Mouse (Mus musculus): Measurements from ENCODE around the gene Dnmbp. TPM values are rescaled to one million over a fixed set of nuclear protein-coding genes. Genes with fewer than 3 reads are reported as not detected.

Gene Dnmbp
- polyA plus RNA-seq, 2 experiments: 1.3 to 2.2 TPM

GRCm38 (mm10) chr19:43847966-43848365, 92.0 kb downstream of the Dnmbp start:
- Histone ChIP-seq H3K36me3 (replicated peaks; ENCODE audit: control insufficient read depth, insufficient read depth, low read depth) (no peaks in the 10 kb centered on the region), H3K4me3 (ENCODE audit: insufficient read depth in 1 of 2, low read depth in 2 of 2, low read length in 2 of 2) (no peak overlapping the region), H3K27me3 (ENCODE audit: control insufficient read depth, insufficient read depth, low read length) (no peaks in the 10 kb centered on the region), H3K27ac (no peak overlapping the region), H3K4me1 (replicated peaks; ENCODE audit: control insufficient read depth in 2 of 2, insufficient read depth in 2 of 2, low read length in 1 of 2) (peaks cover 0 to 5% of the 10 kb centered on the region in 2 experiments; a peak in 1 of 4 replicates), H3K4me2 (ENCODE audit: low read depth) (no peak overlapping the region), H3K9ac (replicated peaks) (no peak overlapping the region), H3K9me3 (ENCODE audit: control insufficient read depth, low read length) (no peaks in the 10 kb centered on the region)
- DNase-seq (ENCODE audit: low read depth in 3 of 3, low spot score in 3 of 3): no peak
- WGBS (ENCODE audit: insufficient replicate concordance): 79% methylated on average over 15 of the region's 15 CpGs
- no peak for TF ChIP-seq EP300 (IDR thresholded peaks at IDR 0.05; ENCODE audit: low read depth)
- TF ChIP-seq CTCF (IDR thresholded peaks at IDR 0.05; ENCODE audit: low read depth): no peak
- ATAC-seq (ENCODE audit: insufficient read depth): no peak

- ATAC-seq (ENCODE audit: insufficient read depth) (no peak), DNase-seq (ENCODE audit: low read depth in 3 of 3, low spot score in 3 of 3) (no peak)
- TF ChIP-seq EP300 (IDR thresholded peaks at IDR 0.05; ENCODE audit: low read depth): no peak
- TF ChIP-seq CTCF (IDR thresholded peaks at IDR 0.05; ENCODE audit: low read depth): no peak
- Histone ChIP-seq H3K9ac (replicated peaks) (no peak overlapping the region), H3K27ac (no peak overlapping the region), H3K4me3 (ENCODE audit: insufficient read depth in 1 of 2, low read depth in 2 of 2, low read length in 2 of 2) (no peak overlapping the region), H3K36me3 (replicated peaks; ENCODE audit: control insufficient read depth, insufficient read depth, low read depth) (no peaks in the 10 kb centered on the region), H3K4me1 (replicated peaks; ENCODE audit: control insufficient read depth in 2 of 2, insufficient read depth in 2 of 2, low read length in 1 of 2) (peaks cover 0 to 5% of the 10 kb centered on the region in 2 experiments; a peak in 1 of 4 replicates), H3K9me3 (ENCODE audit: control insufficient read depth, low read length) (no peaks in the 10 kb centered on the region), H3K4me2 (ENCODE audit: low read depth) (no peak overlapping the region), H3K27me3 (ENCODE audit: control insufficient read depth, insufficient read depth, low read length) (no peaks in the 10 kb centered on the region)
- WGBS (ENCODE audit: insufficient replicate concordance): 81% methylated on average over 15 of the region's 15 CpGs
Measured at GRCm38 (mm10) chr19:43847056-43847455, 92.9 kb downstream of the Dnmbp start.

- no peak for TF ChIP-seq CTCF (IDR thresholded peaks at IDR 0.05; ENCODE audit: low read depth)
- TF ChIP-seq EP300 (IDR thresholded peaks at IDR 0.05; ENCODE audit: low read depth): no peak
- H3K4me2 ChIP-seq (ENCODE audit: low read depth): no peak overlapping the region
- no peak overlapping the region for H3K27ac ChIP-seq
- no peak overlapping the region for H3K9ac ChIP-seq (replicated peaks)
- H3K36me3 ChIP-seq (replicated peaks; ENCODE audit: control insufficient read depth, insufficient read depth, low read depth): no peaks in the 10 kb centered on the region
- peaks cover 0 to 5% of the 10 kb centered on the region in 2 experiments; a peak in 1 of 4 replicates for H3K4me1 ChIP-seq (replicated peaks; ENCODE audit: control insufficient read depth in 2 of 2, insufficient read depth in 2 of 2, low read length in 1 of 2)
- DNase-seq (ENCODE audit: low read depth in 3 of 3, low spot score in 3 of 3) (no peak), ATAC-seq (ENCODE audit: insufficient read depth) (no peak)
- 48% methylated on average over 7 of the region's 7 CpGs for WGBS (ENCODE audit: insufficient replicate concordance)
- H3K9me3 ChIP-seq (ENCODE audit: control insufficient read depth, low read length): no peaks in the 10 kb centered on the region
- no peaks in the 10 kb centered on the region for H3K27me3 ChIP-seq (ENCODE audit: control insufficient read depth, insufficient read depth, low read length)
- H3K4me3 ChIP-seq (ENCODE audit: insufficient read depth in 1 of 2, low read depth in 2 of 2, low read length in 2 of 2): no peak overlapping the region
Measured at GRCm38 (mm10) chr19:43845331-43845908, 94.6 kb downstream of the Dnmbp start.

GRCm38 (mm10) chr19:43843184-43843583, 96.8 kb downstream of the Dnmbp start:
- Histone ChIP-seq H3K4me3 (ENCODE audit: insufficient read depth in 1 of 2, low read depth in 2 of 2, low read length in 2 of 2) (no peak overlapping the region), H3K27ac (no peak overlapping the region), H3K4me2 (ENCODE audit: low read depth) (no peak overlapping the region), H3K9me3 (ENCODE audit: control insufficient read depth, low read length) (no peaks in the 10 kb centered on the region), H3K27me3 (ENCODE audit: control insufficient read depth, insufficient read depth, low read length) (no peaks in the 10 kb centered on the region), H3K4me1 (replicated peaks; ENCODE audit: control insufficient read depth in 2 of 2, insufficient read depth in 2 of 2, low read length in 1 of 2) (peaks cover 0 to 5% of the 10 kb centered on the region in 2 experiments; a peak in 1 of 4 replicates), H3K9ac (replicated peaks) (no peak overlapping the region), H3K36me3 (replicated peaks; ENCODE audit: control insufficient read depth, insufficient read depth, low read depth) (no peaks in the 10 kb centered on the region)
- ATAC-seq (ENCODE audit: insufficient read depth) (no peak), DNase-seq (ENCODE audit: low read depth in 3 of 3, low spot score in 3 of 3) (no peak)
- TF ChIP-seq EP300 (IDR thresholded peaks at IDR 0.05; ENCODE audit: low read depth) (no peak), CTCF (IDR thresholded peaks at IDR 0.05; ENCODE audit: low read depth) (no peak)
- WGBS (ENCODE audit: insufficient replicate concordance): 60% methylated on average over 9 of the region's 9 CpGs

- DNase-seq (ENCODE audit: low read depth in 3 of 3, low spot score in 3 of 3) (peak; percentile 23 to 27 (median 25)), ATAC-seq (ENCODE audit: insufficient read depth) (no peak)
- no peak for TF ChIP-seq EP300 (IDR thresholded peaks at IDR 0.05; ENCODE audit: low read depth)
- peak; percentile 87 for TF ChIP-seq CTCF (IDR thresholded peaks at IDR 0.05; ENCODE audit: low read depth)
- WGBS (ENCODE audit: insufficient replicate concordance): 29% methylated on average over 21 of the region's 21 CpGs
- H3K9ac ChIP-seq (replicated peaks): no peak overlapping the region
- H3K4me2 ChIP-seq (ENCODE audit: low read depth): no peak overlapping the region
- no peaks in the 10 kb centered on the region for H3K36me3 ChIP-seq (replicated peaks; ENCODE audit: control insufficient read depth, insufficient read depth, low read depth)
- H3K27me3 ChIP-seq (ENCODE audit: control insufficient read depth, insufficient read depth, low read length): no peaks in the 10 kb centered on the region
- no peak overlapping the region for H3K27ac ChIP-seq
- H3K9me3 ChIP-seq (ENCODE audit: control insufficient read depth, low read length): no peaks in the 10 kb centered on the region
- no peaks in the 10 kb centered on the region for H3K4me1 ChIP-seq (replicated peaks; ENCODE audit: control insufficient read depth in 2 of 2, insufficient read depth in 2 of 2, low read length in 1 of 2)
- H3K4me3 ChIP-seq (ENCODE audit: insufficient read depth in 1 of 2, low read depth in 2 of 2, low read length in 2 of 2): no peak overlapping the region
Measured at GRCm38 (mm10) chr19:43832425-43833069, 107.4 kb downstream of the Dnmbp start.

Data from liver, embryonic 14.5 days (tissue).